Mouse (Mus musculus) large intestine, adult 2 months (tissue): ENCODE measurements at regions not wholly inside any gene's neighbourhood (a gene's known extent, or its start where the extent isn't known, plus 50 kb on each side); places are given as distances from the start of the nearest gene placed in this dataset.

Experiments used
- DNase-seq: peaks from one replicate; pipeline ENCODE4 v3.0.0-alpha.2; 2012; ENCODE audit warnings: low read depth, low spot score
- WGBS: fragments of 180-500 bp; shearing (Covaris S2); methylation state at CpG from one replicate; pipeline ENCODE4 v1.1.7; 2018; 5-methylcytosine and 5-hydroxymethylcytosine counted together

DNA sequence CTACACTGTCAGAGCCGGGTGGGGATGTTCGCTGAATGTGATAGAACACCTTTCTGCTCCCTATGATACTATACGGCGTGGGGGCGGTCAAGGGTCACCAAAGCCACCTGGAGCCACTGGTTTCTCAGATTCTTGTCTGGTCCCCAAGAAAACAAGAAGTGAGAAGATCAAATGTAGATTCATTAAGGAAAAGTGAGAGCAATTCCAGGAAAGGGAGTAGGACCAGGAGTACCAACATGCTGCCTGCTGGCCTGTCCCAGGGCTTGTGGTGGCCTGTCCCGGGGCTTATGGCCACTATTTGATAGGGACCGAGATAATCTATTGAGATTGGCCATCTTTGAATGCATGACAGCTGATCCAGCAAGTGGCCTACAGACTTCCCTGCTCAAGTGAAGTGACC lies 58.8 kb upstream of the Fut8 start:
- DNase-seq, result no peak
- WGBS, result 57% methylated on average over 7 of the region's 7 CpGs

DNA sequence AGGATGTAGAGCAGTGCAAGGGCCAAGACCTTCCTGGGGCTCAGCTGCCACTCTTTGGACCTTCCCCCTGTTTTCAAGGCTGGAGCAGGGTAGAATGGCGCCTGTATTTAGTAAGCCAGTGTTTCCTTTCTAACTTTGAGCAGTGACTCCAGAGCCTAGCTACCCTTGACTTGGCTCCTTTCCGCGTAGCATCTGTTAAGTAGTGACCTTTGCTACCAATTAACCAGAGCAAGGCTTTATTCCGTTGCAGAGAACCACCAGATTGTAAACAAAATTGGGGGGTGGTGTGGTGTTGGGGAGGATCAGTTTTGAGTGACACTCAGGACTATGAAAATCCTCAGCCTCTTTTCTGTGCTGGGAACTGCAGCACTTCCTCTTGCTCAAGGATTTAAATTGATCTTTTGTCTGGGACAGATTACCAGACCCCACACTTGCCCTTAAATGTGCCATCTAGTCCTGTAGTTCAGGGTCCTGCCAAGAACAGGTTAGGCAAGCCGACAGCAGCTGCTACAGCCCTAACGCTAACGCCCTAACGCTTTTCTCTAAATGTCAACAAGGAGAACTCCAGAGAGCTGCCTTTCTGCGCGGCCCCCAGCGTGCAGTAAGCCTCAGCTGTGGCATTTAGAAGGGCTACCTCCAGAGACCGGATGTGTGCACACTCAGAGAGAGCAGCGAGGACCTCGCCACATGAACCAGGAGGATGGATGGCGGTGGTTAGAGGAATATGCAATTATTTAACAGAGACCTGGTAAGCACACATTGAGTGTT lies 59.9 kb upstream of the Fut8 start:
- WGBS, result 8% methylated on average over 15 of the region's 15 CpGs
- DNase-seq, result no peak

DNA sequence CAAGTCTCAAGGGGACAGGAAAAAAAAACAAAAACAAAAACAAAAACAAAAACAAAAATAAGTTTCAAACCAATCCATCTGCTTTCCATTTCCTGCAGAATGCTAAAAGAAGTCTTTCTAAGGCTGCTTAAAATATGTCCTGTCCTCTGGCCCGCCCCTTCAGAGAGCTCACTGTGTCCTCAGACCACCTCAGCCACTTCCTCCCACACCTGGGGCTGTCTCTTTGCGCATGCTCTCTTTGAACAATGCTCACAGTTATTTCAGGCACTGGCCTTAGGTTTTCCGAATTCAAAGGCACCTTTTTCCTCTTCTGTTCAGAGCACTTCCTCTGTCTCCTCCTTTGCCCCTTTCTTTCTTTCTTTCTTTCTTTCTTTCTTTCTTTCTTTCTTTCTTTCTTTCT lies 60.6 kb upstream of the Fut8 start:
- WGBS, result 19% methylated on average over 3 of the region's 3 CpGs
- no peak for DNase-seq

DNA sequence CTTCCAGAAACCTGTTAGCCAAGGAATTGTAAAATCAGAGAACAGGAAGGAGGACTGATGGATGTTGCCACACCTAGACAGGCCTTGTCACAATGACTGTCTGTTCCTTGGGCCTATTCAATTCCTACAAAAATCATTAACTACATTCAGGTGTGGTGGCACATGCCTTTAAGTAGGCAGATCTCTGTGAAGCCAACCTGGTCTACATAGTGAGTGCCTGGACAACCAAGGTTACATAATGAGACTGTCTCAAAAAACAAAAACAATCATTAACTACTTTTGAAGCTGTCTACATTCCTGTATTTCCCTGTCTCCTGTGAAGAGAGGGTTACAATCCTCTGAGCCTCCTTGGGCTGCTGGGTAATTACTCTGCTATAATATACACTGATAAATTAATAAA lies 63.9 kb upstream of the Fut8 start:
- DNase-seq, result no peak

DNA sequence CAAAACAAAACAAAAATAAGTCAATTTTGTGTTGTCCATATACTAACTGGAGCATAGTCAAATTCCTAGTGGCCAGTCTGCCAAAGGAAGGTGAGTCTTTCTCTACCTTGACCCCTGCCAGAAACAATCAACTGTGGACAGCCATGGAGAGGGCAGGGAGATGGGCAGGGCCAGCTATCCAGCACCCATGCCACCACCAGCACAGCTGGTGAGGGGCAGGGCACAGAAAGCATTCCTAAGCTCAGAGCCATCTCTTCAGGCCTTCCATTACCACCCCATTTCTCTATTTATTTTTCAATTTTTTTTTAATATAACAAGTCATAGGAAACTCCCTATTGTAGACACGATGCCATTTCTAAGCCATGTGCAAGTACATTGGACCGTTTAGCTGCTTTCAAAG lies 65.4 kb upstream of the Fut8 start:
- no peak for DNase-seq
- 91% methylated on average over 2 of the region's 2 CpGs for WGBS

DNA sequence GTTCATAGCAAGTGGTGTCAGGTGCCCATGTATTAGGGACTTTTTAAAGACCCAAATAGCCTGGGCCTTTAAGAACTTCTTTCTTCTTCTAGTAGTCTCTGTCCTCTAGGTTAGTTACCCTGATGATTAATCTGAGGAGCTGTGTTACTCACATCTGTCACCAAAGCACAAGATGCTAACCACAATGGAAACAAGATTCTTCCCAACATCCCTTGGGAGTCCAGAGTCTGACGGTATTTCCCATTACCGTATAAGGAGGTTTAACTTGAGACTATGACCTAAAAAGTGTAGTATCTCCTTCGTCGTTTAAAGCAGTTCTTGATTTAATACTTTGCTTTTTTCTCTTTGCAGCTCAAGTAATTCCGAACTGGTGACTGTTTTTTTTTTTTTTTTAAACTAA lies 67.7 kb upstream of the Fut8 start:
- WGBS, result 87% methylated on average over 5 of the region's 5 CpGs

DNA sequence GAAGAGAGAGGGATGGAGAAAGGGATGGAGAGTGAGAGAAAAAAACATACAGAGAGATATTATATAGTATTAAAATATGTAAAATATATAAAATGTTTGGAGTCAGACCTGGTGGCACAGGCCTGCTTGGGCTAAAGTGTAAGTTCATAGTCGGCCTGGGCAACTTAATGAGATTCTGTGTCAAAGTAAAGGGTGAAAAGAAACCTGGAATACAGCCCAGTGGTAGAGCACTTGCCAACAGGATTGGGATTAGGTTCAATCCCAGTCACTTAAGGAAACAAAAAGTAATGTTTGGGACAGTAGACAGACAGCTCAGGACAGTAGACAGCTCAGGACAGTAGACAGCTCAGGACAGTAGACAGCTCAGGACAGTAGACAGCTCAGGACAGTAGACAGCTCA lies 69.6 kb upstream of the Fut8 start:
- WGBS, result 73% methylated on average over 1 of the region's 1 CpGs
- no peak for DNase-seq

More for the DNA sequence above, 67.7 kb upstream of the Fut8 start:
- no peak for DNase-seq

DNA sequence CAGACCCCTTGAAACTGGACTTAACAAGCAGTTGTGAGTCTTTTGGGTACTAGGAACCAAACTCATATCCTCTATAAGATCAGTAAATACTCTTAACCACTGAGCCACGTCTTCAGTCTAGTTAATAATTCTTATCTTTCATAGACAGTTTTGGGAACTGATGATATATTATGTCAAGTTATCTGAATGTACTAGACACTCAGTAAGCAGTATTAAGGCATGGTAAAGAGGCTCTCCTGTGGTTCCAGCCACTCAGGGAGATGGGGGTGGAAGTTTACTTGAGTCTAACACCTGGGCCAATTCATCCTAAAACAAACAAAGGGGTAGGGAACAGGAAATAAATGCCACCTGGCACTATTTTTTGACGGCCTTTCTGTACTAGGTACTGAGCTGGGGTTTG lies 81.2 kb upstream of the Fut8 start:
- WGBS, result 29% methylated on average over 2 of the region's 2 CpGs
- DNase-seq, result no peak

DNA sequence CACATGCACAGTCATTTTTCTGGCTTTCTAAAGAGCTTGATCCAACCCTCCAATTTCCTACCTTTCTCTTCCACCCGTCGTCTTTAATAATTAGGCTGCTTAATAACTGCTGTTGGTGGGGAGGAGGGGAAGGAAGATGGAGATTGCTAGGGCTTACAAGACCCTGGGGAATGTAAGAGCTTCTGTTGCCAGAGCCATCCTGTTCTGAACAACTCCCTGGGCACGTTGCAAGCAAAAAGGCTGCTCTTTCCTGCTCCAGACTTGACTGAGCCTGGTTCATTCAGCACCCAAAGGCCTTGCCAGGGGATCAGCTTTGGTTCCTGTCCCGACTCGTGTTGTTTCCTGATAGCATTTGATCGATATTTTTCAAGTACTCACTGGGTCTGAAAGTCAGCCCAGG lies 82.3 kb upstream of the Fut8 start:
- no peak for DNase-seq
- 73% methylated on average over 6 of the region's 6 CpGs for WGBS

DNA sequence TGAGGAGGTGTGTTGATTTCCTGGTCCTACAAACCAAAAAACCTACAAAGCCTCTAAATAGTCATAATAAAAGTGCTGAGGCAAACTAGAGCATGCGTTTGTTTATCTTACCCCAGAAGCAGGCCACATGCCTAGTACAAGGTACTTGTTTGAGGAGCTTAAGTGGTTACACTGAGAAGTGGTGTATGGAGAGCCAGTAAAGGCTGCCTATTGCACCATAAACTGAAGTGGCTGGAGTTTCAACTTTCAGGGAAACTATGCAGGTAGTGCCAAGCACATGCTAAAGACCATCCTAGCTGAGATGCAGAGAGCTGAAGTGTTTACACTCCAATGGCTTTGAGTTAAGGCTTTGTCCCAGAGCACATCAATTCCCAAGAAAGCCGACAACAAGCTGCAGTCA lies 86.5 kb upstream of the Fut8 start:
- 39% methylated on average over 2 of the region's 2 CpGs for WGBS
- no peak for DNase-seq

DNA sequence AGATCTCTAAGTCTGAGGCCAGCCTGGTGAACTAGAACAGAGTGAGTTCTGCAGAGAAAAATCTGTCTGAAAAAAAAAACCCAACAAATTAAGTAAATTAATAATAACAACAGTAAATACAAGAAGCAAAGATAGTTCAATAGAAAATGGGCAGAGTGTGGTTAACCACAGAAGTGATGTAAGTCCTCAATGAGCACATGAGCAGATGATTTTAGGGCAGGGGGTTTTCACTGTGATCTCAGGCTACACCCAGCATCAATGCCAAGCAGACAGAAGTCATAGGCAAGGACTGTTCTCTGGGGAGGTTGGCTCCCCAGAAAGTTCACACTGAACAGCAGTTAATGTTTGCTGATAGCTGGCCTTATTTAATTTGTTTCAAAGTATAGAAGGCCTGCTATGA lies 88.1 kb upstream of the Fut8 start:
- no peak for DNase-seq

GRCm38 (mm10) chr12:77148146-77148545 lies 89.8 kb upstream of the Fut8 start:
- WGBS, result 94% methylated on average over 2 of the region's 2 CpGs
- DNase-seq, result no peak

DNA sequence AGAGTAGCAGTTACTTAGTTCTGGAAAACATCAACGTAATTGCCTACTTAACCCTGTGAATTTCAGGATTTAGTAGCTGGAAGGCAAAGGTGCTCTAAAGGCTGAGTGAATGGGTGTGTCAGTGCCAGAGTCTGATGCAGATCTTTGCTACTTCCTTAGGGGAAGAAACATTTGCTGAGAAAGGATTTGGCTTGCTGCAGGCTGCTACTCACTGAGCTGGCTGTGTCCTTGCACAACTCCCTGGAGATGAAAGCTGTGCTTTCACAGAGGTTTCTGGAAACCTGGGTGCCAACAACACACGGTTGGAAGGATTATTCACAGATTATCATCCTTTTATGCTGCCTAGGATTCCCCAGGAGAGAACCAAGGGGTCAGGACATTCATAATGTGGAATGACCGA lies 94.0 kb upstream of the Fut8 start:
- 48% methylated on average over 3 of the region's 3 CpGs for WGBS
- no peak for DNase-seq

DNA sequence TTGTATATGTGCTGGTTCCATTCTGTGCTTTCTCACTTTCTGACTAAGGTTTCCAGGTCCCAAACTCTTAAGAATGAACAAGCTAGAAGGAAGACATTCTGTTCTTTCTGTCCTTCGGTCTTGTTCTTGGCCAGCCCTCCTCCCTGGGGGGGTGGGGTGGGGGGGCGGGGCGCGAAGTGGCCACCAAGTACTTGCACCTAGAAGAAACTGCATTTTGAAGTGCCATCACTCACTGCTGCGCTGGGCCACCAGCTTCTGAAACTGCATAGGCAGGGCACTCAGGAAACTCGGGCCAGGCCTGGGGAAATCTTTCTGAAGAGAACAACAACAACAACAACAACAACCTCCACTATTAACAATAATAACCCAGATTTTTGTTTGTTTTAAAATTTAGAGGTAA lies 94.4 kb upstream of the Fut8 start:
- 57% methylated on average over 6 of the region's 6 CpGs for WGBS
- no peak for DNase-seq

DNA sequence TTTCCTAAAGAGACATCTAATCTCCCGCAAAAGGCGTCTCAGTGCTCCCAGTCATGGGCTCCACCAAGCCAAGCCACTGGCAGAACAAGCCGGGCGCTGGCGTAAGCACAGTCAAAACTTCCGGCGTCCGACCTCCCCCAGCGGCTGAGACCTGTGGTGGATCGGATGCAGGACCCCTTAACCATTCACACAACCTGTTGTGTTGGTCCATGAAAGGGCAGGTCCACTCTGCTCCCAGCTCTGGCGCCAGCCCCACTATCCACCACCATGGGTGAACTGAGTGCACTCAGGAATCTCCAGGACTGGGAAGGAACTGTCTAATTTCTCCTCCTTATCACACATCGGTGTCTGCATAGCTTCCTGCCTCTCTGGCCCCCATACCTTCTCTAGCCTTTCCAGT lies 94.8 kb upstream of the Fut8 start:
- no peak for DNase-seq
- WGBS, result 91% methylated on average over 12 of the region's 12 CpGs

DNA sequence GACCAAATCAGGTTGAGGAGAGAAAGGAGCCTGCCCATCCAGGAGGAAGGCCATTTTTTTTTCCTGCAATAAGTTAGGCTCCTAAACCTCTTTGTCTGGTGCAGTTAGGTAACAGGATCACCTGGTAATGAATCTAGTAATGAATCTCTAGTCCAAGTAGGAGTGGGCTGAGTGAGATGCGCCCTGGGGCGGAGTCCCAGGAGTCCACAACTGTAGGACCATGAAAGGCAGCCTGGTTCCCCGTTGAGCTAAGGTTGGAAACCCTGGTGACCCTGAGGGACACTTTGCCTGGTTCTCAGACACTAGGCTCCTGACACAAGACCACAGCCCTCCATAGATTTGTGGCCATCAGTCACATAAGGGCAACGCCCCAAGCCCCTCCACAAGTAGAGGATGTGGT lies 95.7 kb upstream of the Fut8 start:
- 85% methylated on average over 4 of the region's 4 CpGs for WGBS
- no peak for DNase-seq

DNA sequence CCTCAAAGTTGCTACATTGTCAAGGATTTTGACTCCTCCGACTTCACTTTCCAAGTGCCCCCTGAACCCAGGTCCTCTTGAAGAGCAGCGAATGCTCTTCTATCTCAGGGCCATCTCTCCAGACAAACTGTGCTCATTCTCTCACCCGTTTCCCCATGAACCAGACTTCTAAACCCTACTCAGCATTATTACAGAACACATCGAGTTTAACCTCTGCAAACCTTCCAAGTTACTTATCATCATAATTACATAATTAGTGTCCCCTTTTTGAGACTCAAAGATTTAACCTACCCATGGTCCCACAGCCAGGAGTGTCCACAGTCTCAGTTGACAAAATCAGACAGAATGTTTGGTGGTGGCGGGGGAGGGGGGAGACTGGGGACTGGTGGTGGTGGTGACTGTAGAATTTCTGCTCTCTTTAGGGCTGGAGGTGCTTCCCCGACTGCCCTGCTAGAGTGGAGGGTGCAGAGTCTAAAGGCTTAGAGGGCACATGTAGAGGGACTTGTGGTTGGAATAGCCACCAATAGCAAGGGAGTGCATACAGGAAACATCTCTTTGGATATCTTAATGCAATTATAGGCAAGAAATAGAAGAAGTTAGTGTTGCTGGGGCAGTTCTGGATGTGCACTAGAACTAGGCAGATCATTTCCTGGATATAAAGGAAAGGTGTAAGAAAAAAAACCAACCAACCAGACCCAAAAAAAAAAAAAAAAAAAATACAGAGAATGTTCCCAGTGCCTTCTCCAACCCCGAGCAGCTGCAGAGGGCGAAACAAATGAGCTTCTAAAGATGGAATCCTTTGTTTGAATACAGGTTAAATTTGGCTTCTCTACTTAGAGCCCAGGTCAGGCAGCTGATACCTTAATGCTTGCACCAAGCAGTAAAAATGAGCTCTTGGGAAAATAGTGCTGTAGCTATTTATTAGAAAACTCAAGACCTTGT lies 96.4 kb upstream of the Fut8 start:
- 85% methylated on average over 8 of the region's 8 CpGs for WGBS
- no peak for DNase-seq

DNA sequence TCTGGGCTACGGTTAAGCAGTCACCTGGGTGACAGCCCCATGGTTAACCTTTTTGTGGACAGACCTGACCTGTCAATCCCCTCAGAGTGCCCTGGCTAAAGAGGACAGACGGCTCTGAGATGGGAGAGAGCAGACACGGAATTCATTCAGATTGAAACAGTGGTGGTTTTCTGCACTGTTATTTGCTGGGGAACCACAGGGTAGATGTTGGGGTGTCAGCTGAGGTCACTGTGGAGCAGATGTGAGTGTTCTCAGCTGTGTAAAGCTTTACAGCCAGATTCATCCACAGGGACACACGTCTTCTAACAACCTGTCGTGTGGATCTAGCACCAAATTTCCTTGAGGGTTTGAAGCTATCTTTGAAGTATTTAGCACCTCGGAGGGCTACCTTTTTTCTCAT lies 97.3 kb upstream of the Fut8 start:
- WGBS, result 80% methylated on average over 6 of the region's 6 CpGs
- DNase-seq, result no peak

DNA sequence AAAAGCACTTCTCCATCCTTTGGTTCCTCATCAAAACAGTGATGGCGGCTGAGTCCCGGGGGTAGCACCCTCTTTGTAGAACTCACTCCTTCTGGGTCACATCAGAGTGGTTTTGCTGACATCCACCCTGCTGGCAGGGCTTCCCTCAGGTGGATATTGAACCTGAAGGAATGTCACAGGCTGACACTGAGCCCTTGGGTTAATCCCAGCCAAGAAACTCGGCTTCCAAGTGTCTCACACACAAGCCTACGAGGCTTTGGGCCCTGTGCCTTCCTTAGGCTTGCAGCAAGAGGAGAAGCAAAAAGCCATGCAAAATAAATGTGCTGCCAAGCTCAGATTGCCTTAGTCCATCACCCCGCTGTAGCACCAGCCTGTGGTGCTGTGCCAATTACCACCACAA lies 97.8 kb upstream of the Fut8 start:
- DNase-seq, result no peak
- WGBS, result 87% methylated on average over 5 of the region's 5 CpGs

GRCm38 (mm10) chr12:77139718-77140117 lies 98.2 kb upstream of the Fut8 start:
- DNase-seq, result no peak
- 62% methylated on average over 2 of the region's 2 CpGs for WGBS

DNA sequence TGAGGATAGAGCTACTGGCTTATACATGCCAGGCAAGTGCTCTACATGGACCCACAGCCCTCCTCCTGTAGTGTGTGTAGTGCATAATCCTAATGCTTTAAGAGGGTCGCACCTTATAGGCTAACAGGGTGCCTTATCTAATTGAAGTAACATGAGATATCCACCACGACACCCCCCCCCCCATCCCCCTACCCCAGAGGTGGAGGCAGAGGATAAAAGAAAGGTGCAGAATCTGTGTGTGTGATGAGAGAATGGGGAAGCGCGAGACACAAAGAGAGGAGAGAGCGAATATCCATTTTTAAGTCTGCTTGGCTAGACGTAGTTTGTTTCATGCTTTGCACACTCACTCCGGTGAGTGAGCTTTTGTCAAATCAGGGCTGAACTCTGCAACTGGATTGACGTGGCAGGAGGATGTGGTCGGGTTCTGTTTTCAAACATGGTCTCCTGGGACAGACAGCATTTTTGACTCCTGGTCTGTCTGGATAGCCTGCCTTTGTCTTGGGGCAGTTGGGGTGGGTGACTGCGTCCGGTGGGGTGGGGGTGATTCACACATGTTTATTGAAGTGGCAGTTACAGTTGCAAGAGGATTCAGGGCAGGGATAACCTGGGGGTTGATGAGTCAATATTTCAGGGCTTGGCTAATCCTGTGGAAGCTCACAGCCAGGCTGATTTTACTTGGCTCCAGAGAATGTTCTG lies 99.3 kb upstream of the Fut8 start:
- DNase-seq, result no peak
- 82% methylated on average over 11 of the region's 11 CpGs for WGBS
